ENCODE assay signal across 37 mouse cellular contexts in the genomic region with DNA sequence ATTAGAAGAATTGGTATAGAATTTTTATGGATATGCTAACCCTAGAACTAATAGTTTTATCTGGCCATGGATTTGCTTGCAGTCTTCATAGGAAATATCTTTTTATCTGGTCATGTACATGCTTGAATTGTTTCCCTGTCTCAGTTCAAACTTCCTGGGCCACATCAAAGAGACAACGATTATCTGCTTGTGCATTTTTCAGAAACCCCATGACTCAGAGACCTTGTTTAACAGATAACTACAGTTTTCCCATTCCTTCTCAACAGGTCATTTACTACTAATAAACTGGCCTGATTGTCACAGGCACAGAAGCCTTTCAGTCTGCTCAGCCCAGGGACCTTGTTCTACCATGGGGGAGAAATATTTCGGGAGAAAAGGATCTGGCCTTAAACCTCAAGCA. TPM values are rescaled to one million over a fixed set of nuclear protein-coding genes. Genes with fewer than 3 reads are reported as not detected.
"Had no signal": no experiment of that assay in that cellular context is flagged by ENCODE, and none has a peak within 500 bp of the region (broad histone marks: within the 10 kb centered on the region; RNA-seq: fewer than 3 reads in every experiment).

No protein-coding gene starts in this region.

- DNase-seq: cerebellum, postnatal 14 days; cerebellum, postnatal 25 days; cerebellum, postnatal 36 days; embryo, embryonic 11 days; forebrain, postnatal 0 days; gastrocnemius, adult 2 months; gastrocnemius, postnatal 10 days; gastrocnemius, postnatal 14 days; gastrocnemius, postnatal 25 days; gastrocnemius, postnatal 36 days; heart, adult 11 months; heart, adult 18-20 months; heart, adult 2 months had no signal

- ATAC-seq: forebrain, embryonic 13.5 days; forebrain, embryonic 14.5 days; forebrain, embryonic 15.5 days; forebrain, embryonic 16.5 days; forebrain, postnatal 0 days had no signal

- H3K27me3 ChIP-seq: embryonic facial prominence, embryonic 12.5 days; embryonic facial prominence, embryonic 13.5 days; embryonic facial prominence, embryonic 15.5 days; forebrain, embryonic 12.5 days; forebrain, embryonic 13.5 days; forebrain, embryonic 15.5 days had no signal

- H3K27ac ChIP-seq: embryonic facial prominence, embryonic 10.5 days; embryonic facial prominence, embryonic 12.5 days; embryonic facial prominence, embryonic 13.5 days; embryonic facial prominence, embryonic 15.5 days; forebrain, embryonic 10.5 days; forebrain, embryonic 12.5 days; forebrain, embryonic 13.5 days; forebrain, embryonic 15.5 days; gastrocnemius, adult 2 months; heart, adult 2 months; heart, embryonic 10.5 days had no signal

- H3K4me3 ChIP-seq: embryonic facial prominence, embryonic 10.5 days; embryonic facial prominence, embryonic 12.5 days; embryonic facial prominence, embryonic 13.5 days; embryonic facial prominence, embryonic 15.5 days; erythroblast, embryonic 14.5 days; forebrain, embryonic 10.5 days; forebrain, embryonic 12.5 days; forebrain, embryonic 13.5 days; forebrain, embryonic 15.5 days; gastrocnemius, adult 2 months; heart, adult 2 months; heart, embryonic 10.5 days had no signal

RNA-seq across cellular contexts. Expression of a gene that starts 14.8 kb away (rescaled TPM):
- total RNA-seq: common myeloid progenitor, adult 5-6 weeks; forebrain, postnatal 0 days; gastrocnemius, adult 18-20 months; gastrocnemius, adult 2 months; gastrocnemius, adult 8-10 months; gastrocnemius, postnatal 10 days; gastrocnemius, postnatal 14 days; gastrocnemius, postnatal 25 days; gastrocnemius, postnatal 36 days; gastrocnemius, postnatal 4 days; granulocyte monocyte progenitor cell, adult 5-6 weeks; heart, adult 18-20 months; heart, adult 2 months; heart, adult 8-10 months had no signal
- polyA plus RNA-seq: cortical plate, adult 2 months; embryonic facial prominence, embryonic 10.5 days; embryonic facial prominence, embryonic 11.5 days; embryonic facial prominence, embryonic 12.5 days; embryonic facial prominence, embryonic 13.5 days; erythroblast, embryonic 14.5 days; forebrain, embryonic 10.5 days; forebrain, embryonic 11.5 days; forebrain, embryonic 12.5 days; forebrain, embryonic 13.5 days; forebrain, embryonic 14.5 days; forebrain, embryonic 15.5 days; forebrain, embryonic 16.5 days; frontal cortex, adult 2 months; gonadal fat pad, adult 2 months; heart, adult 2 months; heart, embryonic 10.5 days; heart, embryonic 11.5 days had no signal

RNA-seq across cellular contexts. Expression of a gene that starts 16.4 kb away (rescaled TPM):
- total RNA-seq: common myeloid progenitor, adult 5-6 weeks; forebrain, postnatal 0 days; gastrocnemius, adult 18-20 months; gastrocnemius, adult 2 months; gastrocnemius, adult 8-10 months; gastrocnemius, postnatal 10 days; gastrocnemius, postnatal 14 days; gastrocnemius, postnatal 25 days; gastrocnemius, postnatal 36 days; gastrocnemius, postnatal 4 days; granulocyte monocyte progenitor cell, adult 5-6 weeks; heart, adult 18-20 months; heart, adult 2 months; heart, adult 8-10 months had no signal
- polyA plus RNA-seq: cortical plate, adult 2 months; embryonic facial prominence, embryonic 10.5 days; embryonic facial prominence, embryonic 11.5 days; embryonic facial prominence, embryonic 12.5 days; embryonic facial prominence, embryonic 13.5 days; erythroblast, embryonic 14.5 days; forebrain, embryonic 10.5 days; forebrain, embryonic 11.5 days; forebrain, embryonic 12.5 days; forebrain, embryonic 13.5 days; forebrain, embryonic 14.5 days; forebrain, embryonic 15.5 days; forebrain, embryonic 16.5 days; forebrain, postnatal 0 days; frontal cortex, adult 2 months; gonadal fat pad, adult 2 months; heart, adult 2 months; heart, embryonic 10.5 days; heart, embryonic 11.5 days had no signal

RNA-seq across cellular contexts. Expression of a gene that starts 41.5 kb away (rescaled TPM):
- total RNA-seq: common myeloid progenitor, adult 5-6 weeks; forebrain, postnatal 0 days; gastrocnemius, adult 18-20 months; gastrocnemius, adult 2 months; gastrocnemius, adult 8-10 months; gastrocnemius, postnatal 10 days; gastrocnemius, postnatal 14 days; gastrocnemius, postnatal 25 days; gastrocnemius, postnatal 36 days; gastrocnemius, postnatal 4 days; granulocyte monocyte progenitor cell, adult 5-6 weeks; heart, adult 18-20 months; heart, adult 2 months; heart, adult 8-10 months had no signal
- polyA plus RNA-seq: cortical plate, adult 2 months; embryonic facial prominence, embryonic 10.5 days; embryonic facial prominence, embryonic 11.5 days; embryonic facial prominence, embryonic 12.5 days; embryonic facial prominence, embryonic 13.5 days; forebrain, embryonic 10.5 days; forebrain, embryonic 11.5 days; forebrain, embryonic 12.5 days; forebrain, embryonic 13.5 days; forebrain, embryonic 14.5 days; forebrain, embryonic 15.5 days; forebrain, embryonic 16.5 days; forebrain, postnatal 0 days; frontal cortex, adult 2 months; gonadal fat pad, adult 2 months; heart, adult 2 months; heart, embryonic 10.5 days; heart, embryonic 11.5 days had no signal
